Mouse (Mus musculus) hindlimb bud, embryonic 11.5 days (tissue): ENCODE measurements around the gene Irf3.
A peak's percentile ranks its signal among the peaks of the same experiment; 100 is the strongest.

ENCODE experiments used
- DNase-seq: peaks from one replicate; pipeline ENCODE4 v3.0.0-alpha.2; 2012; ENCODE audit warnings: low read depth, low spot score; ENCODE audit errors: extremely low spot score

The Irf3 gene

GRCm38 (mm10) chr7:44997231-44997939 is at the start of gene Irf3:
TSS of gene Irf3 (plus strand) at chr7:44997648.
- peak; percentile 96 for DNase-seq

GRCm38 (mm10) chr7:44949922-44950321 is 47.5 kb upstream of the Irf3 start:
- DNase-seq, result no peak

GRCm38 (mm10) chr7:44951960-44952359 is 45.5 kb upstream of the Irf3 start:
- no peak for DNase-seq

- DNase-seq, result peak; percentile 86
These were observed 44.7 kb upstream of the Irf3 start for GRCm38 (mm10) chr7:44952611-44953306.

GRCm38 (mm10) chr7:44953561-44953960 is 43.9 kb upstream of the Irf3 start:
- DNase-seq, result no peak

- no peak for DNase-seq
These were observed 43.2 kb upstream of the Irf3 start for GRCm38 (mm10) chr7:44954091-44954885.

GRCm38 (mm10) chr7:44955628-44956027 is 41.8 kb upstream of the Irf3 start:
- DNase-seq, result no peak

GRCm38 (mm10) chr7:44956266-44956665 is 41.2 kb upstream of the Irf3 start:
- no peak for DNase-seq

GRCm38 (mm10) chr7:44957183-44957835 is 40.1 kb upstream of the Irf3 start:
- no peak for DNase-seq

- DNase-seq, result no peak
These were observed 39.2 kb upstream of the Irf3 start for GRCm38 (mm10) chr7:44958208-44958607.

- DNase-seq, result no peak
These were observed 38.2 kb upstream of the Irf3 start for GRCm38 (mm10) chr7:44959281-44959680.

- DNase-seq, result no peak
These were observed 37.5 kb upstream of the Irf3 start for GRCm38 (mm10) chr7:44959874-44960511.

- no peak for DNase-seq
These were observed 36.9 kb upstream of the Irf3 start for GRCm38 (mm10) chr7:44960512-44960910.

- DNase-seq, result no peak
These were observed 35.1 kb upstream of the Irf3 start for GRCm38 (mm10) chr7:44962337-44962736.

GRCm38 (mm10) chr7:44962831-44963230 is 34.6 kb upstream of the Irf3 start:
- DNase-seq, result no peak

- DNase-seq, result no peak
These were observed 32.5 kb upstream of the Irf3 start for GRCm38 (mm10) chr7:44964990-44965389.

- DNase-seq, result no peak
These were observed 31.5 kb upstream of the Irf3 start for GRCm38 (mm10) chr7:44965975-44966374.

- DNase-seq, result no peak
These were observed 30.8 kb upstream of the Irf3 start for GRCm38 (mm10) chr7:44966638-44967037.

- DNase-seq, result no peak
These were observed 27.2 kb upstream of the Irf3 start for GRCm38 (mm10) chr7:44970231-44970691.

GRCm38 (mm10) chr7:44971142-44971541 is 26.3 kb upstream of the Irf3 start:
- no peak for DNase-seq
